Mouse (Mus musculus) small intestine, adult 2 months (tissue): ENCODE measurements at regions not wholly inside any gene's neighbourhood (a gene's known extent, or its start where the extent isn't known, plus 50 kb on each side); places are given as distances from the start of the nearest gene placed in this dataset.

Source experiments
- H3K27ac ChIP-seq: fragments of 200-500 bp; 2 replicates; pipeline ENCODE4 v1.5.1; 2012; ENCODE audit warnings: low read depth, low read length, control low read depth, inconsistent platforms; ENCODE audit not compliant: insufficient read depth
- H3K27me3 ChIP-seq: fragments of 200-500 bp; 2 replicates; pipeline ENCODE4 v1.6.1; 2012; ENCODE audit warnings: mild to moderate bottlenecking, moderate library complexity, low read length, inconsistent platforms; ENCODE audit not compliant: control insufficient read depth, insufficient read depth
- H3K36me3 ChIP-seq: fragments of 200-500 bp; 2 replicates; pipeline ENCODE4 v1.6.1; 2012; ENCODE audit warnings: mild to moderate bottlenecking, low read length, control low read depth, inconsistent platforms; ENCODE audit not compliant: control insufficient read depth, insufficient read depth
- H3K4me1 ChIP-seq: fragments of 200-500 bp; 2 replicates; pipeline ENCODE4 v1.6.1; 2012; ENCODE audit warnings: low read length, inconsistent platforms, mixed read lengths; ENCODE audit not compliant: control insufficient read depth, insufficient read depth, insufficient read length
- H3K4me3 ChIP-seq: fragments of 200-500 bp; 2 replicates; pipeline ENCODE4 v1.5.1; 2012; ENCODE audit warnings: low read depth, mild to moderate bottlenecking, control low read depth, inconsistent platforms, low read length, moderate library complexity
- CTCF ChIP-seq: fragments of 200-500 bp; IDR thresholded peaks from 2 replicates; pipeline ENCODE4 v1.5.1; 2012; ENCODE audit warnings: low read depth, mild to moderate bottlenecking, control low read depth, inconsistent platforms, low read length, moderate library complexity, mixed read lengths; ENCODE audit not compliant: insufficient replicate concordance, insufficient read length; ENCODE audit errors: extremely low read depth
- POLR2A ChIP-seq: fragments of 200-500 bp; IDR thresholded peaks from 2 replicates; pipeline ENCODE4 v1.6.1; 2012; ENCODE audit warnings: low read depth, mild to moderate bottlenecking, control low read depth, inconsistent platforms, low read length, moderate library complexity
- WGBS: fragments of 180-500 bp; shearing (Covaris S2); methylation state at CpG from one replicate; pipeline ENCODE4 v1.1.7; 2018; 5-methylcytosine and 5-hydroxymethylcytosine counted together

DNA sequence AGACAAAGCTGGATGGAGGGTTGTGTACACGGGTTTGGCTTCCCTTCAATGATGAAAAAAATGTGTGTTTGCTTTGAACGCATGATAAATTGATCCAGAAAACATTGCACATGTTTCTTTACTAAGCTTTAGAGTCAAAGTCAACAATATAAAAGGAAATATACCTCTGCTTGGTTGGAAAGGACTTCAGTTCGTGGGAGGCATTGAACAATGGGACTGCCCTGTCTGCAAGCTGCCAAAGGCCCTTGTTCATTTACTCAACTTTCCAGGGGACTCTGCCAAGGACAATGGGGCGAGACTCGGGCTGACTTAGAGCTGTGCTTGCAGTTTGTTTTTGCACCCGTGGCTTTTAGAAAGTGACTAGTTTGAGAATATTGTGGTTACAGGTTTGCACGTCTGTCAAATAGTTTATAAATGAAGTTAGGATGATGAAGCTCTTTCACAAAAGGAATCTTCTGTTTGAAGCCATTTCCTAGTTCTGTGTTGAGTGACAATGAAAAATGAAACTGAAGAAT, 889.2 kb downstream of the Zfp704 start:
- 47% methylated on average over 7 of the region's 7 CpGs for WGBS
- no peak for TF ChIP-seq CTCF
- TF ChIP-seq POLR2A: no peak
- no peak overlapping the region for H3K4me3 ChIP-seq
- no peaks in the 10 kb centered on the region for H3K36me3 ChIP-seq
- H3K4me1 ChIP-seq: peaks cover 3% of the 10 kb centered on the region
- peaks cover 6% of the 10 kb centered on the region; the same call in 1 of the 2 replicates for H3K27me3 ChIP-seq
- no peak overlapping the region for H3K27ac ChIP-seq

- Histone ChIP-seq H3K36me3 (no peaks in the 10 kb centered on the region), H3K4me3 (no peak overlapping the region), H3K4me1 (peaks cover 3% of the 10 kb centered on the region), H3K27me3 (peaks cover 6% of the 10 kb centered on the region; the same call in 1 of the 2 replicates), H3K27ac (no peak overlapping the region)
- no peak for TF ChIP-seq POLR2A
- no peak for TF ChIP-seq CTCF
- WGBS: 30% methylated on average over 9 of the region's 9 CpGs
Measured at GRCm38 (mm10) chr3:8718206-8718605, 891.7 kb downstream of the Zfp704 start.

GRCm38 (mm10) chr3:8717334-8717812, 892.5 kb downstream of the Zfp704 start:
- Histone ChIP-seq H3K27ac (no peak overlapping the region), H3K36me3 (no peaks in the 10 kb centered on the region), H3K4me1 (peaks cover 3% of the 10 kb centered on the region), H3K27me3 (peaks cover 6% of the 10 kb centered on the region; the same call in 1 of the 2 replicates), H3K4me3 (peak overlapping the region; percentile 14)
- no peak for TF ChIP-seq POLR2A
- TF ChIP-seq CTCF: no peak
- 7% methylated on average over 18 of the region's 18 CpGs for WGBS
